10 mouse cellular contexts compared by ENCODE assay signal in the genomic region with DNA sequence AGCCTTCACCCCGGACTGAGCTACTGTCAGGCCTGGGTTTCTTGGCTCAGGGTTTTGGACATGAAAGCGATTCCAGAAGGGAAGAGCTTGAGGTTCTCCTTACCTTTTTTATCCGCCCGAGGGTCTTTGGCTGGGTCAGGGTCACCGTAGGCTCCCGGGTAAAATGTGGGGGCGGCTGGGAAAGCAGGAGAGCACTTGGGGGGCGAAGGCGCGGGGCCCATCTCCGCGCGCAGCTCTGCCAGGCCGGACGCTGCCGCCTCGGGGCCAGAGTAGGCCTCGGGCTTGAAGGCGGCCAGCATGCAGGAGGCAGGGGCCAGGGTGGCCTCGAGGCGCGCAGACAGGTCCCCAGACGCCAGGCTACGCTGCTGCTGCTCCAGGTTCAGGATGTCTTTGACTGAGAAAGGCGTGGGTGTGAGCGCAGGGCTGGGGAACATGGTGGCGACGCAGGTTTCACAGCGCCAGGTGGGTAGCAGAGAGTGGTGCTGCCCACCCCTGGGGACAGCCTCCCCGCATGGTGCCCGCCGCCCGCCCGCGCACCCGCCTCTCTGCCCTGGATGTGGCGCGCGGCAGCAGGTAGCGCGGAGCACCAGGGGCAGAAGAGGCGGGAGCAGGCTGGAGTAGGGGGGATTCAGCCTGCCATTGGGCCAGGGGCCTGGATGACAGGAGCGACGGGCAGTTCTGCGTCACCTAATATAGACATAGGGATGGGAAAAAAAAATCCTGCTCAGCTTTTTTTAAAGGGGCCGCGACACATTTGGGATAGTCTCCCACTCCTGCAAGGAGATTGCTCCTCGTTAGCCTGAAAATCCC. TPM values are rescaled to one million over a fixed set of nuclear protein-coding genes. Genes with fewer than 3 reads are reported as not detected.
DNase-seq lines count a peak whose midpoint lies in the region; ATAC-seq lines count a peak whose summit lies in the region.
"Had no signal": no experiment of that assay in that cellular context is flagged by ENCODE, and none has a peak within 500 bp of the region (broad histone marks: within the 10 kb centered on the region; RNA-seq: fewer than 3 reads in every experiment).

No protein-coding gene starts in this region.

- H3K9me3 ChIP-seq in neural tube, embryonic 15.5 days (replicated peaks) = no peaks in the 10 kb centered on the region
- H3K9me3 ChIP-seq in embryonic facial prominence, embryonic 10.5 days = no peaks in the 10 kb centered on the region
- H3K9me3 ChIP-seq in heart, embryonic 16.5 days (replicated peaks; ENCODE audit: control insufficient read depth, low read length) = no peaks in the 10 kb centered on the region
- H3K9me3 ChIP-seq in stomach, embryonic 16.5 days (replicated peaks; ENCODE audit: control insufficient read depth, low read length) = no peaks in the 10 kb centered on the region
- H3K9me3 ChIP-seq: neural tube, embryonic 13.5 days had no signal

- no peak overlapping the region for H3K4me3 ChIP-seq in neural tube, embryonic 15.5 days (replicated peaks)
- peak overlapping the region; percentile 43 for H3K4me3 ChIP-seq in embryonic facial prominence, embryonic 10.5 days
- H3K4me3 ChIP-seq in heart, embryonic 16.5 days (ENCODE audit: low read length) = peak overlapping the region; percentile 77
- peak overlapping the region; percentile 28 for H3K4me3 ChIP-seq in stomach, embryonic 16.5 days (replicated peaks; ENCODE audit: low read length)
- H3K4me3 ChIP-seq: erythroblast, embryonic 14.5 days; neural tube, embryonic 13.5 days had no signal

- DNase-seq in neural tube, embryonic 10.5 days (ENCODE audit: extremely low spot score, low spot score) = peak; percentile 49
- DNase-seq in embryonic facial prominence, embryonic 10.5 days (ENCODE audit: low spot score) = peak; percentile 59
- DNase-seq in thymus, postnatal 25 days = no peak
- no peak for DNase-seq in thymus, adult 18-20 months

- peaks cover 99% of the 10 kb centered on the region for H3K27me3 ChIP-seq in neural tube, embryonic 15.5 days (replicated peaks)
- peaks cover 100% of the 10 kb centered on the region for H3K27me3 ChIP-seq in embryonic facial prominence, embryonic 10.5 days (replicated peaks; ENCODE audit: low read depth, poor library complexity, severe bottlenecking)
- peaks cover 46% of the 10 kb centered on the region for H3K27me3 ChIP-seq in heart, embryonic 16.5 days (ENCODE audit: control insufficient read depth, insufficient read depth, low read length)
- peaks cover 86% of the 10 kb centered on the region for H3K27me3 ChIP-seq in stomach, embryonic 16.5 days (ENCODE audit: control insufficient read depth, insufficient read depth, low read length)

- WGBS in neural tube, embryonic 15.5 days = under 1% methylated on average over 48 of the region's 48 CpGs
- 1% methylated on average over 48 of the region's 48 CpGs for WGBS in embryonic facial prominence, embryonic 10.5 days
- 3% methylated on average over 47 of the region's 48 CpGs for WGBS in heart, embryonic 16.5 days
- 2% methylated on average over 48 of the region's 48 CpGs for WGBS in stomach, embryonic 16.5 days

- no peak overlapping the region for H3K9ac ChIP-seq in neural tube, embryonic 15.5 days (replicated peaks)
- H3K9ac ChIP-seq in heart, embryonic 16.5 days (ENCODE audit: low read length) = peak overlapping the region; percentile 97
- peak overlapping the region; percentile 52 for H3K9ac ChIP-seq in stomach, embryonic 16.5 days (ENCODE audit: low read length)
- H3K9ac ChIP-seq: neural tube, embryonic 13.5 days had no signal

- no peak overlapping the region for H3K4me2 ChIP-seq in neural tube, embryonic 15.5 days
- H3K4me2 ChIP-seq in heart, embryonic 16.5 days (ENCODE audit: low read depth, low read length) = peak overlapping the region; percentile 77
- 0 out of 2 replicates have a peak overlapping the region, but pooled peaks have one; percentile 7 for H3K4me2 ChIP-seq in stomach, embryonic 16.5 days (ENCODE audit: low read depth, low read length)
- H3K4me2 ChIP-seq: neural tube, embryonic 13.5 days had no signal

- H3K27ac ChIP-seq in neural tube, embryonic 15.5 days (replicated peaks) = no peak overlapping the region
- H3K27ac ChIP-seq in embryonic facial prominence, embryonic 10.5 days (replicated peaks) = 0 out of 2 replicates have a peak overlapping the region, but pooled peaks have one; percentile 19
- H3K27ac ChIP-seq in heart, embryonic 16.5 days (ENCODE audit: low read length) = peak overlapping the region; percentile 95
- no peak overlapping the region for H3K27ac ChIP-seq in stomach, embryonic 16.5 days (ENCODE audit: low read length)
- H3K27ac ChIP-seq: neural tube, embryonic 13.5 days had no signal

- peaks cover 11% of the 10 kb centered on the region for H3K4me1 ChIP-seq in neural tube, embryonic 15.5 days
- H3K4me1 ChIP-seq in embryonic facial prominence, embryonic 10.5 days = peaks cover 26% of the 10 kb centered on the region
- H3K4me1 ChIP-seq in heart, embryonic 16.5 days (ENCODE audit: control insufficient read depth, insufficient read depth, low read length) = no peaks in the 10 kb centered on the region; the same call in 1 of the 2 replicates
- peaks cover 4% of the 10 kb centered on the region; the same call in 1 of the 2 replicates for H3K4me1 ChIP-seq in stomach, embryonic 16.5 days (ENCODE audit: control insufficient read depth, insufficient read depth, low read length)

- H3K36me3 ChIP-seq in neural tube, embryonic 15.5 days = no peaks in the 10 kb centered on the region
- no peaks in the 10 kb centered on the region for H3K36me3 ChIP-seq in embryonic facial prominence, embryonic 10.5 days (replicated peaks)
- H3K36me3 ChIP-seq in heart, embryonic 16.5 days (ENCODE audit: control insufficient read depth, insufficient read depth) = no peaks in the 10 kb centered on the region
- no peaks in the 10 kb centered on the region for H3K36me3 ChIP-seq in stomach, embryonic 16.5 days (ENCODE audit: control insufficient read depth, insufficient read depth, low read length)
- H3K36me3 ChIP-seq: neural tube, embryonic 13.5 days had no signal

- no peak for ATAC-seq in neural tube, embryonic 15.5 days (ENCODE audit: low FRiP score)
- peak; percentile 92 for ATAC-seq in heart, embryonic 16.5 days (replicated peaks; ENCODE audit: extremely low read depth, insufficient read depth, low FRiP score)
- peak; percentile 57; the same call in 1 of the 2 replicates for ATAC-seq in stomach, embryonic 16.5 days (ENCODE audit: insufficient read depth, low FRiP score)

RNA-seq across cellular contexts. Expression of a gene that starts 3.7 kb away (rescaled TPM):
- polyA plus RNA-seq in neural tube, embryonic 15.5 days (2015; fragmentation: Nextera tagmentation; extraction: Ambion mirVana) = 0.13 TPM in 1 of 2 replicates, not detected in the other
- 0.48 and 0.75 TPM in 2 replicates for polyA plus RNA-seq in embryonic facial prominence, embryonic 10.5 days (2016; fragmentation: Nextera tagmentation; extraction: Ambion mirVana)
- 123 and 132 TPM in 2 replicates for polyA plus RNA-seq in heart, embryonic 16.5 days (2015; fragmentation: Nextera tagmentation; extraction: Ambion mirVana)
- 2.3 and 4.6 TPM in 2 replicates for polyA plus RNA-seq in stomach, embryonic 16.5 days (2015; fragmentation: Nextera tagmentation; extraction: Ambion mirVana)
- polyA plus RNA-seq: erythroblast, embryonic 14.5 days; gonadal fat pad, adult 2 months had no signal

Comparison
In these comparisons a context has a peak if more than half of its experiments do, and no peak if none do; other contexts are left out.
1. DNase-seq: peak in neural tube, embryonic 10.5 days (single experiment) and embryonic facial prominence, embryonic 10.5 days (single experiment); none in thymus, postnatal 25 days (single experiment) and thymus, adult 18-20 months (0 of 2).
2. H3K27ac ChIP-seq: peak in embryonic facial prominence, embryonic 10.5 days (single experiment) and heart, embryonic 16.5 days (single experiment); none in neural tube, embryonic 15.5 days (single experiment) and stomach, embryonic 16.5 days (single experiment).
3. RNA of a gene that starts 3.7 kb away (polyA plus RNA-seq): 123 to 132 TPM in heart, embryonic 16.5 days; 2.3 to 4.6 TPM in stomach, embryonic 16.5 days, 0.48 to 0.75 TPM in embryonic facial prominence, embryonic 10.5 days and 0.13 TPM in neural tube, embryonic 15.5 days; every median in the first group is over 10 times any median in the second.